Mouse (Mus musculus) sigmoid colon, adult 10 weeks (tissue): ENCODE results near the gene Hnf4a. TPM values are rescaled to one million over a fixed set of nuclear protein-coding genes. Genes with fewer than 3 reads are reported as not detected.

ENCODE experiments used
- polyA plus RNA-seq: library from polyadenylated mRNA; stranded (reverse); fragments of 350-450 nt; fragmentation: Illumina TruSeq; extraction: RNeasy Lipid Tissue Mini Kit (QIAGEN cat#74804); gene quantifications from one replicate; pipeline ENCODE4 v1.2.3, GENCODE M21; 2014; ENCODE audit warnings: low read depth, low replicate concordance

The Hnf4a gene
- polyA plus RNA-seq: 152 TPM

GRCm38 (mm10) chr2:163506300-163507004 is at the start of gene Hnf4a:
Gene Hnf4a, plus strand, starts transcription at chr2:163506808.

GRCm38 (mm10) chr2:163472466-163472851 is 34.1 kb upstream of the Hnf4a start, which contains the start of gene Fitm2:
Gene Fitm2, minus strand, starts transcription at chr2:163472629.

DNA sequence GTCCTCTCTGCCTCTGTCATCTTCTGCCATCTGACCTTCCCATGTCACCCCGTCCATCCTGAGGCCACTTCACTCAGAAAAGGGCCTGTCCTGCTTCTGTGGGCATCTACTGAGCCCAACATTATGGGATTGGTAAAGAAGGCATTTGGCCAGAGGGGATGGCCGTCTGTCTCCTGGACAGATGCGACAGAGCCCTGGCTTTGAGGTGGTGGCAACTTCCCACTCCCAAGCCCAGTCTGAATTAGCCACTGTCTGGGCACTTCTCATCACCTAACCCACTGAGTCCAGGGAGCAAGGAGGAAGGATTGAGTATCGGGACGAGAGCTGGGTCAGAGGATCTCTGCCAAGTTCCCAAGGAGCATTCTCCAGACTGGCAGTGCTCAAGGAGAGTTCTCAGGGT is 14.6 kb upstream of the Hnf4a start, which contains the start of gene R3hdml:
R3hdml (plus strand) TSS at position 301 of the 400 bp plus-strand sequence.

GRCm38 (mm10) chr2:163602101-163602971 is 95.7 kb downstream of the Hnf4a start, which contains the start of gene Ttpal:
Gene Ttpal, plus strand, starts transcription at chr2:163602314.

Other genes starting within 250 kb of the Hnf4a start
- 0.63 TPM for gene Jph2, start 108.8 kb upstream of the Hnf4a start, polyA plus RNA-seq
- gene Oser1, start 82.1 kb upstream of the Hnf4a start, polyA plus RNA-seq: 77.9 TPM
- gene Gdap1l1, start 68.3 kb upstream of the Hnf4a start, polyA plus RNA-seq: not detected
- gene Fitm2, start 34.2 kb upstream of the Hnf4a start, polyA plus RNA-seq: 8.3 TPM
- not detected for gene R3hdml, start 14.5 kb upstream of the Hnf4a start, polyA plus RNA-seq
- 29.0 TPM for gene Ttpal, start 95.5 kb downstream of the Hnf4a start, polyA plus RNA-seq
- gene Serinc3, start 138.3 kb downstream of the Hnf4a start, polyA plus RNA-seq: 687 TPM
- 26.8 TPM for gene Pkig, start 151.6 kb downstream of the Hnf4a start, polyA plus RNA-seq
- gene Ada, start 243.4 kb downstream of the Hnf4a start, polyA plus RNA-seq: 0.95 TPM